Mouse (Mus musculus): ENCODE data around the gene Otud3.

DNA sequence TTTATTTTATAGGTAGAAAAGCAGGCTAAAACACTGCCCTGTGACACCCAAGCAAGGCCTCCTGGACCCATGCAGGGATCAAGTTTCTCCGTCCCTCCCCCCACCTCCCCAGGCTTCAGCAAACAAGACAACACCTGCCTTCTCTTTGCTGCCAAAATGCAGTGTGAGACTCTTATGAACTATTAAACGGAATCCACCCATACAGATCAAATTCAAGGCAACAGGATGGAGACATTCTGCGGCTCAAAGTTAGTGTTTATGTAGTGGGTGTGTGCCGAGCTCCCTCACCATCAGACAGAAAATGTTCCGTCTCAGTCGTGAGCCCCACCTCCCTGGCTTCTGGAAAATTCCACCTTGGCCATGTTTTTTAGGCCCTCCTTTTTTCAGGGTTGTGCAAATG, 28.2 kb upstream of the Otud3 start:
- TF ChIP-seq POLR2A (IDR thresholded peaks at IDR 0.05; ENCODE audit: control insufficient read depth, low read depth, low read length) (no peak), CTCF (IDR thresholded peaks at IDR 0.05; ENCODE audit: control insufficient read depth, insufficient read depth, insufficient replicate concordance, low read depth, low read length) (no peak)

Measured in testis, adult 2 months (tissue).